Mouse (Mus musculus) ES-E14 (cell line): ENCODE results near the gene Dppa5a. TPM values are rescaled to one million over a fixed set of nuclear protein-coding genes. Genes with fewer than 3 reads are reported as not detected.

Experiments
- DNase-seq: peaks from one replicate; pipeline ENCODE4 v3.0.0-alpha.2; 2013; ENCODE audit warnings: low read depth, low spot score
- H3K27ac ChIP-seq: 2 replicates; pipeline ENCODE4 v1.5.1; 2012; ENCODE audit warnings: low read depth, mild to moderate bottlenecking, low read length, moderate library complexity, mixed read lengths; ENCODE audit not compliant: poor library complexity, insufficient read depth, severe bottlenecking
- H3K36me3 ChIP-seq: 2 replicates; pipeline ENCODE4 v1.6.1; 2012; ENCODE audit warnings: mild to moderate bottlenecking, low read length, moderate library complexity, mixed read lengths; ENCODE audit not compliant: control insufficient read depth, poor library complexity, insufficient read depth, severe bottlenecking
- H3K4me1 ChIP-seq, 2 experiments: fragments of 150-350 bp in 1 of 2; sonication (generic) in 1 of 2; 2 replicates each; pipeline ENCODE4 v1.6.1; 2012; ENCODE audit warnings: low read length in 2 of 2, mild to moderate bottlenecking in 1 of 2, mixed read lengths in 1 of 2; ENCODE audit not compliant: control insufficient read depth in 2 of 2, insufficient read depth in 2 of 2, poor library complexity in 1 of 2
- H3K4me3 ChIP-seq, 2 experiments: fragments of 150-350 bp in 1 of 2; sonication (generic) in 1 of 2; 2 replicates each; pipeline ENCODE4 v1.5.1; 2012; ENCODE audit warnings: low read length in 2 of 2, low read depth in 1 of 2, mild to moderate bottlenecking in 1 of 2, mixed read lengths in 1 of 2; ENCODE audit not compliant: insufficient read depth in 1 of 2, poor library complexity in 1 of 2, severe bottlenecking in 1 of 2
- H3K9ac ChIP-seq: 2 replicates; pipeline ENCODE4 v1.6.1; 2012; ENCODE audit warnings: low read depth, mild to moderate bottlenecking, low read length, mixed read lengths; ENCODE audit not compliant: poor library complexity, insufficient read depth, severe bottlenecking
- H3K9me3 ChIP-seq: fragments of 150-350 bp; sonication (generic); 2 replicates; pipeline ENCODE4 v1.6.1; 2012; ENCODE audit warnings: low read depth, mild to moderate bottlenecking, low read length; ENCODE audit not compliant: control insufficient read depth, insufficient read depth
- CHD2 ChIP-seq: IDR thresholded peaks from 2 replicates; pipeline ENCODE4 v1.6.1; 2014; ENCODE audit warnings: mild to moderate bottlenecking, low read depth, low read length, inconsistent platforms
- HCFC1 ChIP-seq: IDR thresholded peaks from 2 replicates; pipeline ENCODE4 v1.6.1; 2012; ENCODE audit warnings: low read length, inconsistent platforms, borderline replicate concordance; ENCODE audit not compliant: insufficient read depth
- MAFK ChIP-seq: IDR thresholded peaks from 2 replicates; pipeline ENCODE4 v1.6.1; 2014; ENCODE audit warnings: mild to moderate bottlenecking, low read depth, low read length, inconsistent platforms; ENCODE audit not compliant: insufficient read depth
- ZC3H11A ChIP-seq: IDR thresholded peaks from 2 replicates; pipeline ENCODE4 v1.6.1; 2012; ENCODE audit warnings: low read depth, mild to moderate bottlenecking, inconsistent platforms, low read length, borderline replicate concordance
- ZNF384 ChIP-seq: IDR thresholded peaks from 2 replicates; pipeline ENCODE4 v1.6.1; 2012; ENCODE audit warnings: low read depth, low read length, inconsistent platforms
- in situ Hi-C, 2 experiments: fragments of 600-800 bp; cut with MboI; formaldehyde crosslinking; loops; one replicate each; pipeline ENCODE4 v1.15.1; 2025; ENCODE audit warnings: low sequenced_read_pairs in 2 of 2, inconsistent platforms in 1 of 2; ENCODE audit not compliant: unreplicated experiment in 2 of 2
- total RNA-seq: library from RNA; depleted of rRNA; stranded (reverse); fragments of 300-350 nt; gene quantifications from 2 replicates; pipeline ENCODE4 v1.2.3, GENCODE M21; 2012

The Dppa5a gene
- total RNA-seq, 1 experiment, result 2,580 TPM

DNA sequence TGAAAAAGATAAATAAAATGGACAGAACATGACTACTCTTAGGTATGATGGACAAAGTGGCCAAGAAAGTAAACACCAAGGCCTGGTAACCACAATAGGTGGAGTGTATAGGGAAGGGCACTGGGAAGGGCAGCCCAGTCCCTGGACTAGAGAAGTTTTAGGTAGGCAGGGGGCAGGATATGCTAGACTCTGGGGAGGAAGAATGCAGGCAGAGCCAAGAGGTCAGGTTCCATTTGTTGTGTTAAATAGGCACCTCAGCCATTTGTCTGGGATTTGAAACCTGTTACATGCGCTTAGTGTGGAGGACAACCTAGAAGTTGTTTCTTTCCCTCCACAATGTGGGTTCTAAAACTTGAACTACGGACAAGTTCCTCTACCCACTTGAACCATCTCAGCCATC lies 1.4 kb upstream of the Dppa5a start:
- H3K9ac ChIP-seq, result peak overlapping the region; percentile 51; the same call in 1 of the 2 replicates
- peaks cover 11 to 18% of the 10 kb centered on the region in 2 experiments for H3K4me1 ChIP-seq
- no peaks in the 10 kb centered on the region; the same call in 1 of the 2 replicates for H3K36me3 ChIP-seq
- peak overlapping the region in 1 of 2 experiments; percentile 5; a peak in 2 of 4 replicates for H3K4me3 ChIP-seq
- peak; percentile 53 for DNase-seq
- in situ Hi-C loops, result no loop called here
- TF ChIP-seq ZNF384 (no peak), HCFC1 (no peak), ZC3H11A (no peak), MAFK (no peak), CHD2 (no peak)
- H3K9me3 ChIP-seq, result no peaks in the 10 kb centered on the region
- H3K27ac ChIP-seq, result peak overlapping the region; percentile 96

GRCm38 (mm10) chr9:78368671-78369293 lies 805 bp upstream of the Dppa5a start:
- H3K4me1 ChIP-seq, result peaks cover 9 to 18% of the 10 kb centered on the region in 2 experiments
- TF ChIP-seq HCFC1, result no peak
- no peak for TF ChIP-seq ZNF384
- TF ChIP-seq ZC3H11A, result no peak
- TF ChIP-seq CHD2, result 0 out of 2 replicates have a peak, but pooled peaks have one; percentile 23
- no peak for TF ChIP-seq MAFK
- H3K36me3 ChIP-seq, result no peaks in the 10 kb centered on the region; the same call in 1 of the 2 replicates
- H3K9ac ChIP-seq, result no peak overlapping the region; the same call in 1 of the 2 replicates
- peak overlapping the region in 1 of 2 experiments; percentile 30; a peak in 2 of 4 replicates for H3K4me3 ChIP-seq
- peak overlapping the region; percentile 96 for H3K27ac ChIP-seq
- H3K9me3 ChIP-seq, result no peaks in the 10 kb centered on the region
- in situ Hi-C loops, result no loop called here
- DNase-seq, result no peak

DNA sequence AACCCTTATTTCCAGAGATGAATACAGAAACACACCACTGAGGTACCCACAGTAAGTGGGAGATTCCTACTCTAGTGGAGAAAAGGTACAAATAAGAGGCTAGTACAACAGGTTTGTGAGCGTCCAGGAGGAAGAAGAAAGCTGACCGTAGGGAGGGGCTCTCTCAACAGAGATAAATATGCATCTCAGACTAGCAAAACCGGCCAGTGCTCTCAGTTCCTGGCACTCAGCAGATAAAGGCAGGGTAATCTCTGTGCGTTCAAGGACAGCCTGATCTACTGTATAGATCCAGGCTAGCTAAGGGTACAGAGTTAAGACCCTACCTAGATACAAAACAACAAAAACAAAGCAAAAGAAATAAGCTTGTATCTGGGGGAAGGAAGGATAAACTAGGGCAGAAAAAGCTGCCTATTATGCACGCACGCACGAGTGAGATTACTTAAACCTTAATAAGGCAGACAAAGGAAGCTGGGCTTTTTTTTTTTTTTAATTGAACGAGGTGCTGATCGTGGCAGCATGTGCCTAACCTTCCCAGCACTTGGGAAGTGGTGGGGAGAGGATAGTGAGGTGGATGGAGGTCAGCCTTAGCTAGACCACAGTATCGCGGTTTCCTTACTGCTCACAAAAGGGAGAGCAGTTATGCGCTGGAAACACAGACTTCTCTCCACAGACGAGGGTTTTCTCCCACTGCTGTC lies 2.0 kb downstream of the Dppa5a start:
- Histone ChIP-seq H3K9me3 (no peaks in the 10 kb centered on the region), H3K4me3 (peak overlapping the region; percentile 21 to 54), H3K9ac (peak overlapping the region; percentile 78), H3K4me1 (peaks cover 7 to 12% of the 10 kb centered on the region in 2 experiments), H3K27ac (peak overlapping the region; percentile 96), H3K36me3 (no peaks in the 10 kb centered on the region; the same call in 1 of the 2 replicates)
- DNase-seq, result no peak
- in situ Hi-C loops, result no loop called here
- TF ChIP-seq ZC3H11A (no peak), MAFK (no peak), ZNF384 (peak; percentile 85)

DNA sequence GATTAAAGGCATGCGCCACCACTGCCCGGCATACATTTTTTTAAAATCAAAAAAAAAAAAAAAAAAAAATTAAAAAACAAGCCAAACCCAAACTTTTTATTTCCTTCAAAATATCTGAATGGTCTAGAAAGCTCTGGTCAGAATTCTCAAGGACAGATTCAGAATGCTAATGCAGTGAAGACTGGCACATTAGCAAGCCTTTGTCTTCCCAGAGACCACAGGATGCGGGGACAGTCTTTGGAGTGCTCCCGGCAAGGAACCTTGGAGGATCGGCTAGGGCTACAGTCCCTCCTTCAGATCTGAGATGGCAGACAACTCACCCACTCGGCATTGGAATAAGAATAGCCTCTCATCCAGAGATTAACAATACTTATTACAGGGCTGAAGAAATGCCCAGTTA lies 3.3 kb downstream of the Dppa5a start:
- no peaks in the 10 kb centered on the region; the same call in 1 of the 2 replicates for H3K36me3 ChIP-seq
- peak; percentile 82 for DNase-seq
- H3K4me3 ChIP-seq, result peak overlapping the region; percentile 9 to 28; a peak in 2 of 4 replicates
- TF ChIP-seq ZNF384 (peak; percentile 86), MAFK (no peak), HCFC1 (no peak), ZC3H11A (no peak), CHD2 (peak; percentile 51; the same call in 1 of the 2 replicates)
- peaks cover 8 to 11% of the 10 kb centered on the region in 2 experiments for H3K4me1 ChIP-seq
- in situ Hi-C loops, result no loop called here
- H3K9me3 ChIP-seq, result no peaks in the 10 kb centered on the region
- no peak overlapping the region; the same call in 1 of the 2 replicates for H3K9ac ChIP-seq
- peak overlapping the region; percentile 96; the same call in 1 of the 2 replicates for H3K27ac ChIP-seq
